Comparison of ENCODE assay signal across 8 mouse cellular contexts in the genomic region with DNA sequence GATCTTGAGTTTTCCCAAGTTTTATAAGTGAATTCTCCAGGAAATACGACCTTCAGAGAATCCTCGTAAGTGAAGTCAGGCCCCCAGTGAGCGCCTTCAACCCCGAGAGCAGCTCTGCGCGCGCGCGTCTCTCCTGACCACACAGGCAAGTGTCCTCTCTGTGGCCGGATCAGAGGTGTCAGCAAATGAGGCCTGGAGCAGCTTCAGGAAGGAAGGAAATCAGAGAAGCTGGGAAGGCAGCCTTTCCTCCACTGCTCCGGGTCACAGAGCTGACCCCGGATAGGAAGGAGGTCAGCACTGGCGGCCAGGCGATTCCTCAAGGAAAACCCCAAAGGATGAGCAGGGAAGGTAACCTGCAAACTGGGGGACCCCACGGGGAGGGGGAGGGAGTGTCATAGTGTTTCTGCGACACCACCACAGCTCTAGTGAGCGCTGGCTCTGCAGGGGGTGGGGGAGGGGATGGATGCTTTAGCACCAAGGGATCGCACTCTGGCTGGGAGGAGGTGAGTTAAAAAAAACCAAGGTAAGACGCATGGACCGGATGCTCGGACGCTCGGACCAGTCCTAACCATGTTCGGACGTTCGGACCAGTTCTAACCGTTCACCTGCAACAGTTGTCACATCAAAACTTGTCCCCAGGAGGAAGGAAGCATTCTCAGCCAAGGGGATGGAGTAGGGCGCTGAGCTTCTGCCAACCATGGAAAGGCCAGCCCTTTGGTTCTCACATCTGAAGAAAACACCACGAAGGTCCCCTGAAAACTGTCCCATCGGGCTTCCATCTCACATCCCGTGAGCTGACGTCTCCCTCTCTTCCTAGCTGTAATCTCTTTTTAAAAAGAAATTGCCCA. TPM values are rescaled to one million over a fixed set of nuclear protein-coding genes. Genes with fewer than 3 reads are reported as not detected.
DNase-seq lines count a peak whose midpoint lies in the region; ATAC-seq and TF ChIP-seq lines count a peak whose summit lies in the region.

No protein-coding gene starts in this region.

- peak overlapping the region; percentile 52 for H3K4me3 ChIP-seq in bone marrow macrophage, adult 2 months (ENCODE audit: insufficient read depth, low read length)
- no peak overlapping the region for H3K4me3 ChIP-seq in embryonic facial prominence, embryonic 12.5 days
- H3K4me3 ChIP-seq in midbrain, embryonic 10.5 days, result peak overlapping the region; percentile 40

- peaks cover 4% of the 10 kb centered on the region; the same call in 1 of the 2 replicates for H3K27me3 ChIP-seq in embryonic facial prominence, embryonic 12.5 days
- H3K27me3 ChIP-seq in midbrain, embryonic 10.5 days (ENCODE audit: low read depth, poor library complexity, severe bottlenecking), result peaks cover 15% of the 10 kb centered on the region

- peaks cover 14% of the 10 kb centered on the region for H3K4me1 ChIP-seq in bone marrow macrophage, adult 2 months (ENCODE audit: control insufficient read depth, insufficient read depth, low read length)
- H3K4me1 ChIP-seq in embryonic facial prominence, embryonic 12.5 days, result peaks cover 5% of the 10 kb centered on the region
- H3K4me1 ChIP-seq in midbrain, embryonic 10.5 days, result peaks cover 17% of the 10 kb centered on the region

- ATAC-seq in embryonic facial prominence, embryonic 12.5 days (ENCODE audit: insufficient number of reproducible peaks, insufficient read depth, low FRiP score, low TSS enrichment), result no peak
- ATAC-seq in inflammation-experienced regulatory T-cells, adult 6 months, result no peak

- peak overlapping the region; percentile 26 for H3K4me2 ChIP-seq in embryonic facial prominence, embryonic 12.5 days (replicated peaks)

- no peak for TF ChIP-seq POLR2A in bone marrow macrophage, adult 2 months (IDR thresholded peaks at IDR 0.05; ENCODE audit: borderline replicate concordance, low read depth, low read length)

- H3K36me3 ChIP-seq in embryonic facial prominence, embryonic 12.5 days, result no peaks in the 10 kb centered on the region
- no peaks in the 10 kb centered on the region for H3K36me3 ChIP-seq in midbrain, embryonic 10.5 days

- WGBS in embryonic facial prominence, embryonic 12.5 days, result 14% methylated on average over 32 of the region's 32 CpGs
- WGBS in midbrain, embryonic 10.5 days, result 13% methylated on average over 32 of the region's 32 CpGs

- H3K9me3 ChIP-seq in embryonic facial prominence, embryonic 12.5 days, result 0 out of 2 replicates have a peak, but pooled peaks cover 5% of the 10 kb centered on the region
- H3K9me3 ChIP-seq in midbrain, embryonic 10.5 days (replicated peaks), result no peaks in the 10 kb centered on the region

- peak overlapping the region; percentile 51 for H3K27ac ChIP-seq in bone marrow macrophage, adult 2 months (ENCODE audit: insufficient read depth, low read depth, low read length)
- H3K27ac ChIP-seq in embryonic facial prominence, embryonic 12.5 days, result no peak overlapping the region
- H3K27ac ChIP-seq in midbrain, embryonic 10.5 days (replicated peaks), result no peak overlapping the region

- TF ChIP-seq CTCF in bone marrow macrophage, adult 2 months (IDR thresholded peaks at IDR 0.05; ENCODE audit: low read depth, low read length), result no peak

- H3K9ac ChIP-seq in embryonic facial prominence, embryonic 12.5 days, result no peak overlapping the region

- DNase-seq in kidney, adult 9 months, result peak; percentile 34
- DNase-seq in midbrain, embryonic 10.5 days (ENCODE audit: low spot score), result peak; percentile 35
- no peak for DNase-seq in gastrocnemius, adult 18-20 months (ENCODE audit: low spot score)
- no peak for DNase-seq in adipocyte (ENCODE audit: low spot score)
- DNase-seq in ovary, postnatal 10 days (ENCODE audit: low spot score), result no peak

RNA-seq across cellular contexts. Expression of gene Dnmbp, which starts 19.3 kb away (rescaled TPM):
- polyA plus RNA-seq in bone marrow macrophage, adult 2 months (2012; ENCODE audit: insufficient read depth, insufficient read length, missing spikeins), result 10.2 and 13.5 TPM in 2 replicates
- 20.5 and 22.9 TPM in 2 replicates for polyA plus RNA-seq in embryonic facial prominence, embryonic 12.5 days (2016; fragmentation: Nextera tagmentation; extraction: Ambion mirVana)
- 16.5 and 17.0 TPM in 2 replicates for polyA plus RNA-seq in midbrain, embryonic 10.5 days (2016; fragmentation: Nextera tagmentation; extraction: Ambion mirVana)
- polyA plus RNA-seq in inflammation-experienced regulatory T-cells, adult 6 months (2017; shearing (Covaris generic)), result 1 to 10 TPM; 3.5 to 7.0 (median 6.7) TPM
- total RNA-seq in gastrocnemius, adult 18-20 months (2021), result 10 to 100 TPM; 12.0 TPM

Comparison
In these comparisons a context has a peak if more than half of its experiments do, and no peak if none do; other contexts are left out.
1. DNase-seq: peak in kidney, adult 9 months (single experiment) and midbrain, embryonic 10.5 days (single experiment); none in gastrocnemius, adult 18-20 months (single experiment), adipocyte (single experiment) and ovary, postnatal 10 days (single experiment).